Mouse (Mus musculus): ENCODE measurements around the gene Rasgef1a. TPM values are rescaled to one million over a fixed set of nuclear protein-coding genes. Genes with fewer than 3 reads are reported as not detected.
A peak's percentile ranks its signal among the peaks of the same experiment; 100 is the strongest.

Gene Rasgef1a
- polyA plus RNA-seq, 1 experiment: 0.11 TPM

GRCm38 (mm10) chr6:118055209-118055608 is 44.0 kb downstream of the Rasgef1a start:
- Histone ChIP-seq H3K36me3 (ENCODE audit: control insufficient read depth, insufficient read depth) (no peaks in the 10 kb centered on the region), H3K4me3 (no peak overlapping the region), H3K79me2 (ENCODE audit: control insufficient read depth, insufficient read depth) (no peaks in the 10 kb centered on the region), H3K27me3 (ENCODE audit: control insufficient read depth, insufficient read depth, insufficient read length) (peaks cover 5% of the 10 kb centered on the region), H3ac (ENCODE audit: control insufficient read depth, insufficient read length) (no peak overlapping the region), H3K4me2 (ENCODE audit: low read depth) (no peak overlapping the region)
- no peak for TF ChIP-seq SRF (IDR thresholded peaks at IDR 0.05; ENCODE audit: control insufficient read depth, insufficient read length, low read depth)
- no peak for TF ChIP-seq USF1 (IDR thresholded peaks at IDR 0.05; ENCODE audit: low read depth)
- TF ChIP-seq MYOD1 (IDR thresholded peaks at IDR 0.05; ENCODE audit: control insufficient read depth in 1 of 3, insufficient read length in 2 of 3, low read depth in 2 of 3): no peak
- no peak for TF ChIP-seq E2F4 (IDR thresholded peaks at IDR 0.05; ENCODE audit: insufficient read depth)
- no peak for TF ChIP-seq TCF3 (IDR thresholded peaks at IDR 0.05; ENCODE audit: insufficient read length, low read depth)
- TF ChIP-seq MYOG (IDR thresholded peaks at IDR 0.05; ENCODE audit: control insufficient read depth in 1 of 3, insufficient read depth in 1 of 3, insufficient read length in 2 of 3, low read depth in 2 of 3): no peak
- no peak for TF ChIP-seq POLR2A (IDR thresholded peaks at IDR 0.05; ENCODE audit: insufficient read length, low read depth)
- no peak for TF ChIP-seq CEBPB (IDR thresholded peaks at IDR 0.05; ENCODE audit: insufficient read depth, poor library complexity, severe bottlenecking)
- no peak for TF ChIP-seq REST (IDR thresholded peaks at IDR 0.05; ENCODE audit: insufficient read depth, insufficient read length)
- no peak for TF ChIP-seq MAX (IDR thresholded peaks at IDR 0.05; ENCODE audit: low read depth)
- no peak for TF ChIP-seq TCF12 (IDR thresholded peaks at IDR 0.05; ENCODE audit: insufficient read depth, poor library complexity, severe bottlenecking)
- no peak for TF ChIP-seq POLR2AphosphoS2 (IDR thresholded peaks at IDR 0.05; ENCODE audit: insufficient read length, low read depth)

DNA sequence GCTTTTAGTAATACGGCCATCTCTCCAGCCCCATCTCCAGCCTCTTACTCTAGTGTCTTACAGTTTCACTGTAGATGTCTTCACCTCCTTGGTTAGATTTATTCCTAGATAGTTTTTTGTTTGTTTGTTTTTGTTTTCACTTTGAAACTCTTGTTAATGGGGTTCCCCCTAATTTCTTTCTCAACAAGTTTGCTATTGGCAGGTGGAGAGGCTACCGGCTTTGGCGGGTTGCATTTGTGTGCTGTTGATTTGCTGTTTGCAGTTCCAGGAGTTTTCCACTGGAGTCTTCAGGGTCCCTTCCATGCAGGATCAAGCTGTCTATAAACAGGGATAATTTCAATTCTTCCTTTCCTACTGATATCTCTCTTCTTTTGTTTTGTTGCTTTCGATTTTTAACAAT is 50.0 kb downstream of the Rasgef1a start:
- Histone ChIP-seq H3K36me3 (ENCODE audit: control insufficient read depth, insufficient read depth) (no peaks in the 10 kb centered on the region), H3K79me2 (ENCODE audit: control insufficient read depth, insufficient read depth) (no peaks in the 10 kb centered on the region), H3K4me3 (no peak overlapping the region), H3K4me2 (ENCODE audit: low read depth) (no peak overlapping the region), H3ac (ENCODE audit: control insufficient read depth, insufficient read length) (no peak overlapping the region), H3K27me3 (ENCODE audit: control insufficient read depth, insufficient read depth, insufficient read length) (no peaks in the 10 kb centered on the region)
- TF ChIP-seq USF1 (IDR thresholded peaks at IDR 0.05; ENCODE audit: low read depth) (no peak), E2F4 (IDR thresholded peaks at IDR 0.05; ENCODE audit: insufficient read depth) (no peak), MYOG (IDR thresholded peaks at IDR 0.05; ENCODE audit: control insufficient read depth in 1 of 3, insufficient read depth in 1 of 3, insufficient read length in 2 of 3, low read depth in 2 of 3) (no peak), POLR2A (IDR thresholded peaks at IDR 0.05; ENCODE audit: insufficient read length, low read depth) (no peak), SRF (IDR thresholded peaks at IDR 0.05; ENCODE audit: control insufficient read depth, insufficient read length, low read depth) (no peak), REST (IDR thresholded peaks at IDR 0.05; ENCODE audit: insufficient read depth, insufficient read length) (no peak), MYOD1 (IDR thresholded peaks at IDR 0.05; ENCODE audit: control insufficient read depth in 1 of 3, insufficient read length in 2 of 3, low read depth in 2 of 3) (no peak), POLR2AphosphoS2 (IDR thresholded peaks at IDR 0.05; ENCODE audit: insufficient read length, low read depth) (no peak), TCF3 (IDR thresholded peaks at IDR 0.05; ENCODE audit: insufficient read length, low read depth) (no peak), TCF12 (IDR thresholded peaks at IDR 0.05; ENCODE audit: insufficient read depth, poor library complexity, severe bottlenecking) (no peak), CEBPB (IDR thresholded peaks at IDR 0.05; ENCODE audit: insufficient read depth, poor library complexity, severe bottlenecking) (no peak), MAX (IDR thresholded peaks at IDR 0.05; ENCODE audit: low read depth) (no peak)

DNA sequence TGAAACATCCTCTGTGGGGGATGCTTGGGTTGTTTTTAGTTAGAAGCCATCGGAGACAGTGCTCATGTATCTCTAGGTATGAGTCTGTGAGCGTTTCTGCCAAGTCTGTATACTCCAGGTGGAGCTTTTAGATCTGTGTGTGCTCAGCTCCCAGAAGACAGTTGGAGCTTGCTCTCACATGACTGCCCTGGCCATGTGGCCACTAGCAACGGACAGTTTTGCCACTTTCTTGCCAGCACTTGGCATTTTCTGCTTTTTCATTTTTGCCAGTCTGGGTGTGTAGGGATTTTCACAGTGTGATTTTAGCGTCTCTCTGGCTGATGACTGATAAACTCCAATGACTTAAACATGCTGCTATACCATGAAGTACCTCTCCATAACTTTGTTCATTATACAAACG is 52.0 kb downstream of the Rasgef1a start:
- Histone ChIP-seq H3ac (ENCODE audit: control insufficient read depth, insufficient read length) (no peak overlapping the region), H3K36me3 (ENCODE audit: control insufficient read depth, insufficient read depth) (no peaks in the 10 kb centered on the region), H3K4me3 (no peak overlapping the region), H3K27me3 (ENCODE audit: control insufficient read depth, insufficient read depth, insufficient read length) (no peaks in the 10 kb centered on the region), H3K4me2 (ENCODE audit: low read depth) (no peak overlapping the region), H3K79me2 (ENCODE audit: control insufficient read depth, insufficient read depth) (no peaks in the 10 kb centered on the region)
- TF ChIP-seq SRF (IDR thresholded peaks at IDR 0.05; ENCODE audit: control insufficient read depth, insufficient read length, low read depth): no peak
- no peak for TF ChIP-seq POLR2A (IDR thresholded peaks at IDR 0.05; ENCODE audit: insufficient read length, low read depth)
- no peak for TF ChIP-seq TCF3 (IDR thresholded peaks at IDR 0.05; ENCODE audit: insufficient read length, low read depth)
- no peak for TF ChIP-seq USF1 (IDR thresholded peaks at IDR 0.05; ENCODE audit: low read depth)
- TF ChIP-seq MYOD1 (IDR thresholded peaks at IDR 0.05; ENCODE audit: control insufficient read depth in 1 of 3, insufficient read length in 2 of 3, low read depth in 2 of 3): no peak
- no peak for TF ChIP-seq MYOG (IDR thresholded peaks at IDR 0.05; ENCODE audit: control insufficient read depth in 1 of 3, insufficient read depth in 1 of 3, insufficient read length in 2 of 3, low read depth in 2 of 3)
- TF ChIP-seq POLR2AphosphoS2 (IDR thresholded peaks at IDR 0.05; ENCODE audit: insufficient read length, low read depth): no peak
- no peak for TF ChIP-seq MAX (IDR thresholded peaks at IDR 0.05; ENCODE audit: low read depth)
- no peak for TF ChIP-seq TCF12 (IDR thresholded peaks at IDR 0.05; ENCODE audit: insufficient read depth, poor library complexity, severe bottlenecking)
- no peak for TF ChIP-seq E2F4 (IDR thresholded peaks at IDR 0.05; ENCODE audit: insufficient read depth)
- no peak for TF ChIP-seq CEBPB (IDR thresholded peaks at IDR 0.05; ENCODE audit: insufficient read depth, poor library complexity, severe bottlenecking)
- TF ChIP-seq REST (IDR thresholded peaks at IDR 0.05; ENCODE audit: insufficient read depth, insufficient read length): no peak

- Histone ChIP-seq H3K4me3 (no peak overlapping the region), H3ac (ENCODE audit: control insufficient read depth, insufficient read length) (no peak overlapping the region), H3K27me3 (ENCODE audit: control insufficient read depth, insufficient read depth, insufficient read length) (no peaks in the 10 kb centered on the region), H3K79me2 (ENCODE audit: control insufficient read depth, insufficient read depth) (no peaks in the 10 kb centered on the region), H3K36me3 (ENCODE audit: control insufficient read depth, insufficient read depth) (no peaks in the 10 kb centered on the region), H3K4me2 (ENCODE audit: low read depth) (peak overlapping the region; percentile 80)
- no peak for TF ChIP-seq TCF3 (IDR thresholded peaks at IDR 0.05; ENCODE audit: insufficient read length, low read depth)
- no peak for TF ChIP-seq CEBPB (IDR thresholded peaks at IDR 0.05; ENCODE audit: insufficient read depth, poor library complexity, severe bottlenecking)
- no peak for TF ChIP-seq MYOD1 (IDR thresholded peaks at IDR 0.05; ENCODE audit: control insufficient read depth in 1 of 3, insufficient read length in 2 of 3, low read depth in 2 of 3)
- TF ChIP-seq POLR2AphosphoS2 (IDR thresholded peaks at IDR 0.05; ENCODE audit: insufficient read length, low read depth): no peak
- no peak for TF ChIP-seq E2F4 (IDR thresholded peaks at IDR 0.05; ENCODE audit: insufficient read depth)
- TF ChIP-seq MYOG (IDR thresholded peaks at IDR 0.05; ENCODE audit: control insufficient read depth in 1 of 3, insufficient read depth in 1 of 3, insufficient read length in 2 of 3, low read depth in 2 of 3): no peak
- no peak for TF ChIP-seq SRF (IDR thresholded peaks at IDR 0.05; ENCODE audit: control insufficient read depth, insufficient read length, low read depth)
- TF ChIP-seq POLR2A (IDR thresholded peaks at IDR 0.05; ENCODE audit: insufficient read length, low read depth): no peak
- TF ChIP-seq USF1 (IDR thresholded peaks at IDR 0.05; ENCODE audit: low read depth): no peak
- TF ChIP-seq REST (IDR thresholded peaks at IDR 0.05; ENCODE audit: insufficient read depth, insufficient read length): no peak
- TF ChIP-seq TCF12 (IDR thresholded peaks at IDR 0.05; ENCODE audit: insufficient read depth, poor library complexity, severe bottlenecking): no peak
- TF ChIP-seq MAX (IDR thresholded peaks at IDR 0.05; ENCODE audit: low read depth): no peak
Measured at GRCm38 (mm10) chr6:118064968-118065530, 53.8 kb downstream of the Rasgef1a start.
